In the genomic region with DNA sequence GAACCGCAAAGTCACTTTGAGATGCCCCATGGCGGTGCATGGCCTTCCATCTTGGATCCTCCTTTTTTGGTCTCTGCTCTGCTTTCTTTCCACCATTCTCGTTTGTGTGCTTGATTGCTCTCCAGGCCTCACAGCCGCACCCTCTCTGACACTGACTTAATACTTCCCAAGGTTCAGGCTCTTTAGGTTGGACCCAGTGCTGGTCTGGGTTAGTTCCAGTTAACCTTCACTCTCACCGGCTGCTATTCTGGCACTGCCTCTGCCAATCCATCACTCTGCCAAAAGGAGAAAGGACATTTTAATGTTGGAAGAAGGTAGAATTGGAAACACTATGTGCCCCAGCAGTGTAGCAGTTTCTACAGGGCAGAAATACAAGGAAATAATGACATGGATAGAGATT, we compare ENCODE assay signal across 17 mouse cellular contexts.
A peak's percentile ranks its signal among the peaks of the same experiment; 100 is the strongest.
DNase-seq lines count a peak whose midpoint lies in the region; ATAC-seq and TF ChIP-seq lines count a peak whose summit lies in the region.
"Had no signal": no experiment of that assay in that cellular context is flagged by ENCODE, and none has a peak within 500 bp of the region (broad histone marks: within the 10 kb centered on the region; RNA-seq: fewer than 3 reads in every experiment).

No protein-coding gene starts in this region.

- TF ChIP-seq POLR2A in cerebellum, adult 2 months (IDR thresholded peaks at IDR 0.05; ENCODE audit: borderline replicate concordance, insufficient read depth, low read length) = no peak
- TF ChIP-seq POLR2A in myocyte (IDR thresholded peaks at IDR 0.05; ENCODE audit: insufficient read length, low read depth) = no peak

- H3K4me3 ChIP-seq in kidney, embryonic 16.5 days (ENCODE audit: low read length) = no peak overlapping the region
- H3K4me3 ChIP-seq in cerebellum, adult 2 months (replicated peaks; ENCODE audit: insufficient read depth, low read depth, low read length) = no peak overlapping the region
- no peak overlapping the region for H3K4me3 ChIP-seq in myocyte
- H3K4me3 ChIP-seq in heart, embryonic 11.5 days (ENCODE audit: low read depth, low read length) = no peak overlapping the region
- H3K4me3 ChIP-seq: erythroblast, embryonic 14.5 days; heart, adult 2 months; midbrain, embryonic 12.5 days had no signal

- H3K36me3 ChIP-seq in kidney, embryonic 16.5 days (ENCODE audit: insufficient read depth, low read length) = no peaks in the 10 kb centered on the region
- no peaks in the 10 kb centered on the region for H3K36me3 ChIP-seq in myocyte (ENCODE audit: control insufficient read depth, insufficient read depth)
- H3K36me3 ChIP-seq in heart, embryonic 11.5 days (ENCODE audit: control insufficient read depth, insufficient read depth, low read length) = no peaks in the 10 kb centered on the region
- H3K36me3 ChIP-seq: midbrain, embryonic 12.5 days had no signal

- no peak overlapping the region for H3K9ac ChIP-seq in kidney, embryonic 16.5 days (replicated peaks; ENCODE audit: low read length)
- no peak overlapping the region for H3K9ac ChIP-seq in heart, embryonic 11.5 days (ENCODE audit: low read depth, low read length)
- H3K9ac ChIP-seq: forebrain, postnatal 0 days; midbrain, embryonic 12.5 days had no signal

- 75% methylated on average over 5 of the region's 5 CpGs for WGBS in kidney, embryonic 16.5 days
- WGBS in cerebellum, adult 2 months = 53% methylated on average over 5 of the region's 5 CpGs
- 82% methylated on average over 5 of the region's 5 CpGs for WGBS in heart, embryonic 11.5 days (ENCODE audit: insufficient replicate concordance)

- no peak overlapping the region for H3K27ac ChIP-seq in kidney, embryonic 16.5 days (ENCODE audit: low read length)
- no peak overlapping the region for H3K27ac ChIP-seq in cerebellum, adult 2 months (ENCODE audit: insufficient read depth, low read length)
- H3K27ac ChIP-seq in heart, embryonic 11.5 days (ENCODE audit: low read depth, low read length) = no peak overlapping the region
- H3K27ac ChIP-seq: heart, adult 2 months; midbrain, embryonic 12.5 days had no signal

- H3K4me1 ChIP-seq in kidney, embryonic 16.5 days (ENCODE audit: insufficient read depth, low read length) = no peaks in the 10 kb centered on the region; the same call in 1 of the 2 replicates
- peaks cover 34% of the 10 kb centered on the region for H3K4me1 ChIP-seq in cerebellum, adult 2 months (ENCODE audit: control insufficient read depth, insufficient read depth, low read length)
- H3K4me1 ChIP-seq in heart, embryonic 11.5 days (ENCODE audit: control insufficient read depth, insufficient read depth, low read length) = no peaks in the 10 kb centered on the region

- no peaks in the 10 kb centered on the region for H3K27me3 ChIP-seq in kidney, embryonic 16.5 days (ENCODE audit: insufficient read depth, low read length)
- no peaks in the 10 kb centered on the region for H3K27me3 ChIP-seq in cerebellum, adult 2 months (ENCODE audit: control insufficient read depth, insufficient read depth, low read length)
- no peaks in the 10 kb centered on the region for H3K27me3 ChIP-seq in myocyte (ENCODE audit: control insufficient read depth, insufficient read depth, insufficient read length)
- H3K27me3 ChIP-seq in heart, embryonic 11.5 days (ENCODE audit: control insufficient read depth, insufficient read depth, low read length) = no peaks in the 10 kb centered on the region
- H3K27me3 ChIP-seq: CH12.LX; midbrain, embryonic 12.5 days had no signal

- H3K4me2 ChIP-seq in kidney, embryonic 16.5 days (replicated peaks; ENCODE audit: low read depth, low read length) = no peak overlapping the region
- peak overlapping the region; percentile 3 for H3K4me2 ChIP-seq in myocyte (ENCODE audit: low read depth)
- no peak overlapping the region for H3K4me2 ChIP-seq in heart, embryonic 11.5 days
- H3K4me2 ChIP-seq: liver, embryonic 11.5 days; midbrain, embryonic 12.5 days had no signal

- ATAC-seq in cerebellum, adult (ENCODE audit: insufficient number of reproducible peaks, low FRiP score, low TSS enrichment) = peak; percentile 32; the same call in 1 of the 2 replicates
- no peak for ATAC-seq in kidney, embryonic 16.5 days (ENCODE audit: low FRiP score, low TSS enrichment)
- ATAC-seq in heart, embryonic 11.5 days (replicated peaks; ENCODE audit: insufficient number of reproducible peaks, low FRiP score, low TSS enrichment) = no peak
- ATAC-seq: forebrain, postnatal 0 days had no signal

- H3K79me2 ChIP-seq in myocyte (ENCODE audit: control insufficient read depth, insufficient read depth) = no peaks in the 10 kb centered on the region

- TF ChIP-seq CTCF in cerebellum, adult 2 months (IDR thresholded peaks at IDR 0.05; ENCODE audit: borderline replicate concordance, insufficient read depth, low read depth, low read length) = no peak

- DNase-seq in cerebellum, postnatal 4 days (ENCODE audit: low spot score in 2 of 2) = no peak
- DNase-seq in kidney, postnatal 36 days = peak; percentile 15 to 19
- peak; percentile 60 to 80 for DNase-seq in cerebellum, adult 2 months
- DNase-seq: forebrain, postnatal 0 days; layer of hippocampus, postnatal 36 days; lung, adult 2 months; lung, postnatal 4 days; thymus, postnatal 36 days had no signal

- no peaks in the 10 kb centered on the region for H3K9me3 ChIP-seq in kidney, embryonic 16.5 days (ENCODE audit: low read length)
- no peaks in the 10 kb centered on the region for H3K9me3 ChIP-seq in heart, embryonic 11.5 days (replicated peaks; ENCODE audit: control insufficient read depth, low read length)
- H3K9me3 ChIP-seq: midbrain, embryonic 12.5 days had no signal

- no peak overlapping the region for H3ac ChIP-seq in myocyte (ENCODE audit: control insufficient read depth, insufficient read length)

TF ChIP-seq in myocyte, 11 proteins besides CTCF, POLR2A, EP300 and RAD21:
- TF ChIP-seq E2F4 (IDR thresholded peaks at IDR 0.05; ENCODE audit: insufficient read depth) (no peak), POLR2AphosphoS2 (IDR thresholded peaks at IDR 0.05; ENCODE audit: insufficient read length, low read depth) (no peak), REST (IDR thresholded peaks at IDR 0.05; ENCODE audit: insufficient read depth, insufficient read length) (no peak), TCF3 (IDR thresholded peaks at IDR 0.05; ENCODE audit: insufficient read length, low read depth) (no peak), MYOG (IDR thresholded peaks at IDR 0.05; ENCODE audit: control insufficient read depth in 1 of 3, insufficient read depth in 1 of 3, insufficient read length in 2 of 3, low read depth in 2 of 3) (no peak)
TF ChIP-seq in myocyte: peak in this region for 0.

Comparison
In these comparisons a context has a peak if more than half of its experiments do, and no peak if none do; other contexts are left out.
1. DNase-seq: peak in kidney, postnatal 36 days (2 of 2) and cerebellum, adult 2 months (2 of 2); none in cerebellum, postnatal 4 days (0 of 2).